ENCODE assay signal across 13 mouse cellular contexts in the genomic region with DNA sequence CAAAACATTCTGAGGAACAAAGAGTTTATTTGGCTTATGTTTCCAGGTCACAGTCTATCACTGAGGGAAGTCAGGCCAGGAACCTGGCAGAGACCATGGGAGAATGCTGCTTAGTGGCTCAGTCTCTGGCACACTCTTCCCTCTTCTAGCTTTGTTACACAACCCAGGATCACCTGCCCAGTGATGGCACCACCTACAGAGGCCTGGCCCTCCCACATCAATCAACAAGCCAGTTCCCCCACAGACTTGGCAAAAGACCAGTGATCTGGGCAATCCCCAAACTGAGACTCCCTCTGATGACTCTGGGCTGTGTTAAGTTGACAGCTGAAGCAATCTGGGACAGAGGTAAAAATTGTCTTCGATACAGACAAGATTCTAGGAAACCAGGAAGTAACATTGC. TPM values are rescaled to one million over a fixed set of nuclear protein-coding genes. Genes with fewer than 3 reads are reported as not detected.
DNase-seq lines count a peak whose midpoint lies in the region; ATAC-seq lines count a peak whose summit lies in the region.
"Had no signal": no experiment of that assay in that cellular context is flagged by ENCODE, and none has a peak within 500 bp of the region (broad histone marks: within the 10 kb centered on the region; RNA-seq: fewer than 3 reads in every experiment).

No protein-coding gene starts in this region.

- no peak overlapping the region for H3K27ac ChIP-seq in heart, embryonic 12.5 days (ENCODE audit: poor library complexity, severe bottlenecking)
- no peak overlapping the region for H3K27ac ChIP-seq in hindbrain, embryonic 11.5 days (ENCODE audit: low read depth, low read length)
- H3K27ac ChIP-seq: embryonic facial prominence, embryonic 15.5 days; hindbrain, postnatal 0 days had no signal

- peaks cover 15% of the 10 kb centered on the region; the same call in 1 of the 2 replicates for H3K27me3 ChIP-seq in heart, embryonic 12.5 days (replicated peaks)
- H3K27me3 ChIP-seq in hindbrain, embryonic 11.5 days (ENCODE audit: control insufficient read depth, insufficient read depth, low read length): no peaks in the 10 kb centered on the region
- H3K27me3 ChIP-seq: embryonic facial prominence, embryonic 15.5 days; forebrain, embryonic 15.5 days had no signal

- H3K9me3 ChIP-seq in heart, embryonic 12.5 days (replicated peaks): no peaks in the 10 kb centered on the region
- H3K9me3 ChIP-seq in hindbrain, embryonic 11.5 days (ENCODE audit: control insufficient read depth, low read length): no peaks in the 10 kb centered on the region
- H3K9me3 ChIP-seq: embryonic facial prominence, embryonic 15.5 days; forebrain, embryonic 15.5 days had no signal

- H3K4me1 ChIP-seq in heart, embryonic 12.5 days (replicated peaks): peaks cover 3% of the 10 kb centered on the region
- no peaks in the 10 kb centered on the region for H3K4me1 ChIP-seq in hindbrain, embryonic 11.5 days (replicated peaks; ENCODE audit: control insufficient read depth, insufficient read depth, low read length)

- no peaks in the 10 kb centered on the region for H3K36me3 ChIP-seq in heart, embryonic 12.5 days
- H3K36me3 ChIP-seq in hindbrain, embryonic 11.5 days (ENCODE audit: control insufficient read depth, insufficient read depth, low read length): no peaks in the 10 kb centered on the region
- H3K36me3 ChIP-seq: embryonic facial prominence, embryonic 15.5 days; forebrain, embryonic 15.5 days had no signal

- no peak overlapping the region for H3K4me2 ChIP-seq in heart, embryonic 12.5 days
- no peak overlapping the region for H3K4me2 ChIP-seq in hindbrain, embryonic 11.5 days (replicated peaks; ENCODE audit: low read depth, low read length)
- H3K4me2 ChIP-seq: embryonic facial prominence, embryonic 15.5 days; forebrain, embryonic 15.5 days had no signal

- WGBS in heart, embryonic 12.5 days: 37% methylated on average over 1 of the region's 1 CpGs
- 76% methylated on average over 1 of the region's 1 CpGs for WGBS in hindbrain, embryonic 11.5 days

- no peak for ATAC-seq in heart, embryonic 12.5 days (ENCODE audit: insufficient number of reproducible peaks, low FRiP score)
- ATAC-seq in hindbrain, embryonic 11.5 days (ENCODE audit: low FRiP score): no peak
- ATAC-seq: CD4-positive, CD25-positive, alpha-beta regulatory T cell, adult 4 months; forebrain, embryonic 15.5 days; hindbrain, postnatal 0 days had no signal

- peak; percentile 96 for DNase-seq in heart, adult 11 months
- peak; percentile 29 for DNase-seq in retina, postnatal 1 day
- no peak for DNase-seq in retina, embryonic 14.5 days (ENCODE audit: low spot score)
- peak; percentile 24 to 49 for DNase-seq in cerebellum, postnatal 25 days
- DNase-seq in layer of hippocampus, adult 8-10 months (ENCODE audit: low spot score in 2 of 2): no peak
- DNase-seq in hindbrain, embryonic 11.5 days (ENCODE audit: low spot score): no peak
- DNase-seq in frontal cortex, postnatal 36 days (ENCODE audit: low spot score in 2 of 2): no peak
- DNase-seq: spleen, adult 18-20 months had no signal

- H3K9ac ChIP-seq in heart, embryonic 12.5 days: no peak overlapping the region
- H3K9ac ChIP-seq in hindbrain, embryonic 11.5 days (ENCODE audit: low read depth, low read length): no peak overlapping the region
- H3K9ac ChIP-seq: embryonic facial prominence, embryonic 15.5 days; forebrain, embryonic 15.5 days had no signal

- no peak overlapping the region for H3K4me3 ChIP-seq in heart, embryonic 12.5 days
- no peak overlapping the region for H3K4me3 ChIP-seq in hindbrain, embryonic 11.5 days (ENCODE audit: low read depth, low read length)
- H3K4me3 ChIP-seq: embryonic facial prominence, embryonic 15.5 days; forebrain, embryonic 15.5 days had no signal

RNA-seq across cellular contexts. Expression of a gene that starts 2.6 kb away (rescaled TPM):
- 21.1 and 25.3 TPM in 2 replicates for polyA plus RNA-seq in heart, embryonic 12.5 days (2016; fragmentation: Nextera tagmentation; extraction: Ambion mirVana)
- total RNA-seq in layer of hippocampus, adult 8-10 months (2022): 100 to 1,000 TPM; 126 to 150 (median 139) TPM
- 49.5 and 70.3 TPM in 2 replicates for polyA plus RNA-seq in hindbrain, embryonic 11.5 days (2014; fragmentation: Nextera tagmentation; extraction: Ambion mirVana)

Comparison
In these comparisons a context has a peak if more than half of its experiments do, and no peak if none do; other contexts are left out.
1. DNase-seq: peak in heart, adult 11 months (single experiment), retina, postnatal 1 day (single experiment) and cerebellum, postnatal 25 days (2 of 2); none in retina, embryonic 14.5 days (single experiment), layer of hippocampus, adult 8-10 months (0 of 2), hindbrain, embryonic 11.5 days (single experiment) and frontal cortex, postnatal 36 days (0 of 2).